Mouse (Mus musculus) olfactory bulb, adult 2 months (tissue): ENCODE results near the gene Glyctk.

Experiments used
- CTCF ChIP-seq: fragments of 200-500 bp; IDR thresholded peaks from 2 replicates; pipeline ENCODE4 v1.5.1; 2012; ENCODE audit warnings: low read depth, mild to moderate bottlenecking, low read length, moderate library complexity; ENCODE audit not compliant: insufficient read depth
- POLR2A ChIP-seq: fragments of 200-500 bp; IDR thresholded peaks from 2 replicates; pipeline ENCODE4 v1.6.1; 2012; ENCODE audit warnings: mild to moderate bottlenecking, low read depth, low read length, moderate library complexity; ENCODE audit not compliant: insufficient read depth

- TF ChIP-seq CTCF = no peak
- no peak for TF ChIP-seq POLR2A
These were observed 1.3 kb upstream of the Glyctk start for GRCm38 (mm10) chr9:106159237-106159636.
